Mouse (Mus musculus) hindbrain, embryonic 10.5 days (tissue): ENCODE results near the gene Sox6. TPM values are rescaled to one million over a fixed set of nuclear protein-coding genes. Genes with fewer than 3 reads are reported as not detected.

Source experiments
- DNase-seq: peaks from one replicate; pipeline ENCODE4 v3.0.0-alpha.2; 2017; ENCODE audit warnings: low spot score
- H3K27ac ChIP-seq: fragments of 300-500 bp; sonication (generic); 2 replicates; pipeline ENCODE4 v1.5.1; 2016; ENCODE audit warnings: mild to moderate bottlenecking, moderate library complexity
- H3K27me3 ChIP-seq: fragments of 300-500 bp; sonication (generic); 2 replicates; pipeline ENCODE4 v1.6.1; 2016; ENCODE audit warnings: mild to moderate bottlenecking; ENCODE audit not compliant: poor library complexity, insufficient read depth, severe bottlenecking
- H3K36me3 ChIP-seq: fragments of 300-500 bp; sonication (generic); 2 replicates; pipeline ENCODE4 v1.6.1; 2016; ENCODE audit warnings: mild to moderate bottlenecking, moderate library complexity
- H3K4me1 ChIP-seq: fragments of 300-500 bp; sonication (generic); replicated peaks from 2 replicates; pipeline ENCODE4 v1.6.1; 2016; ENCODE audit warnings: mild to moderate bottlenecking
- H3K4me3 ChIP-seq: fragments of 300-500 bp; sonication (generic); 2 replicates; pipeline ENCODE4 v1.5.1; 2016; ENCODE audit warnings: mild to moderate bottlenecking, moderate library complexity
- H3K9me3 ChIP-seq: fragments of 300-500 bp; sonication (generic); 2 replicates; pipeline ENCODE4 v1.6.1; 2016; ENCODE audit warnings: mild to moderate bottlenecking, moderate library complexity
- WGBS: fragments of 180-500 bp; shearing (Covaris S2); methylation state at CpG from one replicate; pipeline ENCODE4 v1.1.7; 2016; 5-methylcytosine and 5-hydroxymethylcytosine counted together
- polyA plus RNA-seq: library from polyadenylated mRNA; unstranded; fragments of >200 nt; fragmentation: Nextera tagmentation; extraction: Ambion mirVana; gene quantifications from 2 replicates; pipeline ENCODE4 v1.2.1, GENCODE M21; 2016

The Sox6 gene
- polyA plus RNA-seq, 1 experiment from 2014 or later = 22.5 TPM

DNA sequence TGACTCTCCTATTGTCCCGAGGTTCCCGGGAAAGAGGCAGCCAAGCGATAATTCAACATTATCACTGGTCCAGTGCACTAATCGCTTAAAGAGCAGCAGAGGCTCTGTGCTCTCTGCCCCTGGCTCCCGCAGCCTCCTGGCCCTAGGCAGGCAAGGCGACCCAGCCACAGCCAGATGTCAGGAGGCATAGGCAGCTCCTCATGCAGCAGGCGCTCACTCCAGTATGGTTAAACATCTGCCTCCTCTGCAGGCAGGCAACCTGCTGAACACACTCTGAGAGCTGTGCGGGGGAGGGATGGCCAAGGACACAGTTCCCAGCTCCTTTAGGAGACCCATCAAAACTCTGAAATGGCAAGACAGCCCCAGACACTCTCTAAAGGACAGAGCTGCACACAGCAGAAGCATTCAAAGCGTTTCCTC is 469.8 kb downstream of the Sox6 start:
- Histone ChIP-seq H3K4me3 (peak overlapping the region; percentile 36), H3K27me3 (0 out of 2 replicates have a peak, but pooled peaks cover 7% of the 10 kb centered on the region), H3K36me3 (no peaks in the 10 kb centered on the region), H3K9me3 (no peaks in the 10 kb centered on the region), H3K4me1 (peaks cover 41% of the 10 kb centered on the region), H3K27ac (peak overlapping the region; percentile 89)
- 14% methylated on average over 9 of the region's 9 CpGs for WGBS
- DNase-seq = peak; percentile 82

DNA sequence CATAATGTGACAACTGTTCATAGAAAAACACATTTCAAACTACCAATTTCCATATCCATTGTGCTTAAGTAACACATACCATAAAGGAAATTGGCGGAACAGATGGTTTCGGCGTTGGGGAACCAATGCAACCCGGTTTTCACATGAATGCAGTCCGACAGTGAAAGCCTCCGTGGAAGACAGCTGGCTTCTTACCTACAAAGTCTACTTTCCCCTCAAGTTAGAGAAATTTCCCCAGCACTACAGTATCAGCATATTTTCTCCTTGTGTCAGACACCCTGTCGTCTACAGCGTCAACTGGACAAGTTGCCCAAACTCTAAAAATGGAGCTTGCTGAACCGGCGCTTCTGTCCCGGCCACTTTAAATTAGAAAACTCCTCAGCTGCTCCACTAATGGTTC is 470.3 kb downstream of the Sox6 start:
- peak overlapping the region; percentile 89 for H3K27ac ChIP-seq
- peak overlapping the region; percentile 36 for H3K4me3 ChIP-seq
- DNase-seq = peak; percentile 49
- no peaks in the 10 kb centered on the region for H3K36me3 ChIP-seq
- 44% methylated on average over 11 of the region's 11 CpGs for WGBS
- H3K4me1 ChIP-seq = peaks cover 46% of the 10 kb centered on the region
- 0 out of 2 replicates have a peak, but pooled peaks cover 7% of the 10 kb centered on the region for H3K27me3 ChIP-seq
- H3K9me3 ChIP-seq = no peaks in the 10 kb centered on the region

DNA sequence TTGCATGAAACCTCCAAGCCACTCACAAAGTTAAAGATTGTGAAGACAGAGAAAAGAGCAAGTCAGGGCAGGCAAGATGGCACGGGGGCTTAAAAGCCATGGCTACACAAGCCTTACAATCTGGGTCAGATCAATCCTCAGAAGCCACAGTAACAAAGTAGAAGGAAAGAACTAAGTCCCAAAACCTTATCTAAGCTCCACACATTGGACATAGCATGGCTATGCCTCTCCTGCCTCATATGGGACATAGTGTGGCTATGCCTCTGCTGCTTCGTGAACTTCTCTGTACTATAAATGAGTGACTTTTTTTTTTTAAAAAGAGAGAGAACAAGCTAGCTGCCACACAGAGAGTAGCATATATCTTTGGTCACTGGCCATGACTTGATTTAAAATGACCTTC is 471.8 kb downstream of the Sox6 start:
- Histone ChIP-seq H3K36me3 (no peaks in the 10 kb centered on the region), H3K27ac (peak overlapping the region; percentile 89; the same call in 1 of the 2 replicates), H3K4me3 (no peak overlapping the region), H3K27me3 (peaks cover 12% of the 10 kb centered on the region; the same call in 1 of the 2 replicates), H3K9me3 (no peaks in the 10 kb centered on the region), H3K4me1 (peaks cover 52% of the 10 kb centered on the region)
- no peak for DNase-seq
- 92% methylated on average over 2 of the region's 2 CpGs for WGBS

DNA sequence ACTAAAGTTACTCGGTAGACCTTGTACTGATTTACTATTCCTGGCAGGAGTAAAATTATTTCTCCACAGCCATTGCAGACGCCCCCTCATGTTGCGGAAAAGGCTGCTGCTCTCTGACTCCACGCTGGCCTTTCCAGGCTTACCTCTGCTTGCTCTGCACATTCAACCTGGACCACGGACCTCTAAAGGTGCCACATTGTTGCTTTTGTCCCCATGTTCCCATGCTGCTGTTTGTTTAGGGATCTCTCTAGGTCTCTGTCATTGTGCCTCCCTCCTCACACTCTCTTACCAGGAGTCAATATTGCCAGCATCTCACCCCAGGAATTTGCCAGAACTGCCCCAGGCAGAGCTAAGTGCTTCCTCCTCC is 473.6 kb downstream of the Sox6 start:
- peak overlapping the region; percentile 79 for H3K27ac ChIP-seq
- H3K27me3 ChIP-seq = peaks cover 5% of the 10 kb centered on the region; the same call in 1 of the 2 replicates
- H3K36me3 ChIP-seq = no peaks in the 10 kb centered on the region
- WGBS = 65% methylated on average over 5 of the region's 5 CpGs
- H3K9me3 ChIP-seq = no peaks in the 10 kb centered on the region
- H3K4me3 ChIP-seq = no peak overlapping the region
- peaks cover 52% of the 10 kb centered on the region for H3K4me1 ChIP-seq
- DNase-seq = no peak

DNA sequence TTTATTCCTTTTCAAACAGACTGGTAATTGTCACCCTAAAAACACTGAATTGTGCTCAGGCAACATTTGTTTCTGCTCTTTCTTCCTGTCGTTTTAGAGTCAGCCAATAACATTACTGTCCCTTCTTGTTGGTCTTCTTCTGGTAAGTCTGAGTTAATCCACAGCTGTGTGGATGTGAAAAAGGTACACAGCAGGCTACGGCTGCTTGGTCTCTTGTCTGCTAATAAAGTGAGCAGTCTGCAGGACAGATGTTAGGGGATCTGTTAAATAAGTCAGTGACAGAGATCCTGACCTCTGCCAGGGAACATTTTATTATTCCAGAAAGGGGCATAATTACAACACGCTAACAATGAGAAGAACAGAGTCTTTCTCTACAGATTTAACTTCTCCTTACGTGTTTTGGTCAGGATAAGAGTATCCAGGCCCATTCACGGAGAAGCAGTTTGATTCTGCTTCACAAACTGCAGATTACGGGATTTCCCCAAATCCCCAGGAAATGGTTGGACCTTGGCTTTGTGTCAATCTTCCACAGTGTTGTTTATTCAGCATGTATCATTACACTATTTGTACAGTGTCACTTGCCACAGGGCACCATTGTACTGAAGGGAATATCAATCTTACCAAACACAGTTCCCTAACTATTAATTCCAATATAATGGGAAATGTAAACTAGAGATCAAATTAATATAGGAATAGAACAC is 474.1 kb downstream of the Sox6 start:
- Histone ChIP-seq H3K27ac (peak overlapping the region; percentile 79), H3K36me3 (no peaks in the 10 kb centered on the region), H3K4me3 (no peak overlapping the region), H3K4me1 (peaks cover 49% of the 10 kb centered on the region), H3K27me3 (peaks cover 5% of the 10 kb centered on the region; the same call in 1 of the 2 replicates), H3K9me3 (no peaks in the 10 kb centered on the region)
- WGBS = 26% methylated on average over 6 of the region's 6 CpGs
- no peak for DNase-seq

DNA sequence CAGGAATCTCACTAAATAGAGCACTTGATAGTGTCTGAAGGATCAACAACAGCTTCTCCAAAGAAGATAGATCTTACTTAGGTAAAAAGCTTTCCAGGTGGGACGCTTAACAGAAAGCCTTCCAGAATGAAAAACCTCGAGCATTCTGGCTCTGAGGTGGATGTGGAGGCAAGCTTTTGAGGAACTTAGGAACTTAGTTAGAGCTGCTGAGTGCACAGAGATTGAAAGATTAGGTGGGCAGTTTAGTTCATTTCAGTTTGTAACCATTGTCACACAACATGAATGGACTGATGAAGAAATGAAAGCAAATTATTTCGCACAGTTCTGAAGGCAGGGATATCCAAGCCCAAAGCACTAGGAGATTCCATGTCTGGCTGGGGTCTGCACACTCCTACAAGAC is 481.9 kb downstream of the Sox6 start:
- no peak overlapping the region for H3K4me3 ChIP-seq
- no peak for DNase-seq
- 89% methylated on average over 3 of the region's 3 CpGs for whole genome bisulfite sequencing
- no peak overlapping the region for H3K27ac ChIP-seq
- 0 out of 2 replicates have a peak, but pooled peaks cover 2% of the 10 kb centered on the region for H3K4me1 ChIP-seq
- H3K36me3 ChIP-seq = no peaks in the 10 kb centered on the region
- H3K27me3 ChIP-seq = no peaks in the 10 kb centered on the region
- no peaks in the 10 kb centered on the region for H3K9me3 ChIP-seq

DNA sequence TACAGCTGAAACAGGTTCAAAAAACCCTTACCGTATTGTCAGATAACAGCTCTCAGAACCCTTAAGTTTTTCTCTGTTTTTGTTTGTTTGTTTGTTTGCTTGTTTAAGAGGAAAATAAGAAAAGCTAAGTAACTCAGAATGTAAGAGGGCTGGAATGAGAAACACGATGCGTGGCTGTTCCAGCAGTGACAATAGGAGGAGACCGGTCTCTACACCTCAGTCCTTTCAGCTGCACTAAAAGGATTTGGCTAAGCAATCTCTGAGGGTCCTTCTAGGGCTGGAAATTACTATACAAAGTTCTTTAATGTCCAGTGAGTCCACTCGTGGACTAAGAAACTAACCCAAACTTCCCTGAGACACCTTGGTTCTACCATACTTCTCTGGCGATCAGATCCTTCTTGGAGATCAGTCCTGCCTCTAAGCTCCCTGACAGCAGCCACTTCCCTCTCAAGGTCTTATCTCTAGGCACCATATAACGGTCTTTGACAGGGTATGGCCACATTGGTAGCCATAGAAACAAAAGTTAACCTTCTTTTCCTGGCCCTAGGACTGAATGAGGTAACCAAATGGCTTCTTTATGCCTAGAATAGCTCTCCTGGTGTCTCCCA is 488.3 kb downstream of the Sox6 start:
- Histone ChIP-seq H3K4me3 (no peak overlapping the region), H3K9me3 (no peaks in the 10 kb centered on the region), H3K4me1 (no peaks in the 10 kb centered on the region), H3K27me3 (no peaks in the 10 kb centered on the region), H3K36me3 (no peaks in the 10 kb centered on the region), H3K27ac (no peak overlapping the region)
- 79% methylated on average over 7 of the region's 7 CpGs for WGBS
- DNase-seq = no peak

DNA sequence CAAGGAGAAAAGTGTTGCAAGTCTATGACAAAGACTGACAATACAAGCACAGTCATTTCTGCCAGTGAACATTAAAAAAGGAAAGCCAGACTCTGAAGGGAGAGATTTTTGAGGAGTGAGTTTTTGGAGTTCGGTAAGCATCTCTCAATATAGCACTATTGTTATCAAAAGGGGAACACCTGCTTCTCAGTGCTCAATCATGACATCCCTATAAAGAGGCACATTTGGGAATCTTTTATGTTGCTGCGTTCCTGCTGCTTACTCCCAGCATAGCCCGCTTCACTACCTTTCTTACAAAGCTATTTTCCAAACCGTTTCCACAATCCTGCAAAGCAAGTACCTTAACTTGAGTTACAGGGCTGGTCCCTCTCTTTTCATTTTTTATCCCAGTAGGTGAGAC is 488.9 kb downstream of the Sox6 start:
- Histone ChIP-seq H3K4me1 (no peaks in the 10 kb centered on the region), H3K36me3 (no peaks in the 10 kb centered on the region), H3K4me3 (no peak overlapping the region), H3K27ac (no peak overlapping the region), H3K27me3 (no peaks in the 10 kb centered on the region), H3K9me3 (no peaks in the 10 kb centered on the region)
- WGBS = 84% methylated on average over 4 of the region's 4 CpGs
- DNase-seq = no peak

DNA sequence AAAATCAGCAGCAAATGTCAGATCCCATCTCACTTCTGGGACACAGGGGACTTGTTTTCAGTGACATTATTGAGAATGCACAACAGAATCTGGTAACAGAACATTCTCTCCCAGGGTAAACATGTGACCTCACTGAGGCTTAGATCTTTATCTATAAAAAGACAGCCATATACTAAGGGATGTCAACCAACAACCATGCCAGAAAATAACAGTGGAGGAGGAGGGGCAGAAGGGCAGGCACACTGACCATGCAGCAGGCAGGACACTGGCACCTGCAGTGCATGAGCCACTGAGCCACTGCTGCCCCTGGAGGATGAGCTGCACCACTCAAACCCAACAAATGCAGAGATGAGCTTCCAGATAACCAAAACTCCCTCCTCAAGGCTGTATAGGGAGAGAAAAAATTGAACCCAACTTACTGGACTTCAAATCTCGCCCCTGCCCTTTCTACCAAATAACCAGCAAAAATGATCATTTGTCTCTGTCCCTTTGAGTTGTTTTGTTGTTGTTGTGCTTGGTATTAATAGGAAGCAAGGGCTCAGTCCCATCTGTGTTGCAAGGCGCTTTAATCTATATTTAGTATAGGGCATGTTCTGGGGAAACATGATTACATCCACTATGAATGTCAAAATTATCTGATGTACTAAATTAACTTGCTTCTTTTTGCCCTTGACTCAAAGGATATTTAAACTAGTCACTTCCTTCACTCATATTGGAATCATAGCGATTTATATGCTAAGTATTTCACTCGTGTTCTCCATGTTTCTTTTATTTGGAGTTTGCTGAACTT is 492.8 kb downstream of the Sox6 start:
- 94% methylated on average over 4 of the region's 4 CpGs for WGBS
- no peak overlapping the region for H3K4me3 ChIP-seq
- H3K4me1 ChIP-seq = peaks cover 4% of the 10 kb centered on the region
- no peaks in the 10 kb centered on the region for H3K36me3 ChIP-seq
- H3K9me3 ChIP-seq = no peaks in the 10 kb centered on the region
- no peaks in the 10 kb centered on the region for H3K27me3 ChIP-seq
- no peak overlapping the region for H3K27ac ChIP-seq
- no peak for DNase-seq

DNA sequence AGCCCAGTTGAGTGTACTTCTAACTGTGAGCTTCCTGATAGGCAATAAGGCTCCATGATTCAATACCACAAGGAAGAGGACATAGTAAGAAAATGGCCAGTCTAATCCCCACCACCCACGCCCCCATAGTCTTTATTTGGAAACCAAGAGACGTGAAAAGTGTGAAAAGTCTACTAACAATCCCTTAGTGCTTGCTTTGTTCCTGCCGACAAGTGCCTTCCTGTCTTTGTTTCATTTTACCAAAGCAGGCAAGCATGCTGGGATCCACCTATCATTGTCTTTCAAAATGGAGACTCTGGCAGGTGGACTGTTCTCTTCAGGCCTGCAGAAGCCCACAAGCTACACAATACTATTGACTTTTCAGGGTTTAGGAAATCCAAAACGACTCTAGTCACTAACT is 495.0 kb downstream of the Sox6 start:
- no peak for DNase-seq

DNA sequence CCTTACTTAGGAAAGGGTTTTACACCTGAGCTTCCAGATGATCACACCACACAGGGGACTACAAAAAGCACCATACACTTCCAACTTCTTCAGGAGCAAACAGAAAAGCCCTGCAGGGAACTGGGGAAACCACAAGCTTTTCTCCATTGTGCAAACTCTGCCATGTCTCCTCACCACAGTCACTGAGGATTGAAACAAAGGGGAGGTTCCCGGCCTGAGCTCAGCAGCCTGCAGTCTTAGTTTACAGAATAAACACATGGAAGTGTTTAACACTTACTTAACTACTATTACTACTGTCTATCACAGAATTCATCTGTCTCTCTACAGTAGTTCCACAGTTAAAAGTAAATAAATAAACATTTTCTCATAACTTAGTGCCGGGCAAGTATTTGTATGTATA is 498.3 kb downstream of the Sox6 start:
- 42% methylated on average over 2 of the region's 2 CpGs for WGBS
- DNase-seq = no peak
- Histone ChIP-seq H3K9me3 (no peaks in the 10 kb centered on the region), H3K36me3 (no peaks in the 10 kb centered on the region), H3K4me3 (no peak overlapping the region), H3K27ac (no peak overlapping the region), H3K4me1 (peaks cover 14% of the 10 kb centered on the region), H3K27me3 (no peaks in the 10 kb centered on the region)

More for the DNA sequence above, 495.0 kb downstream of the Sox6 start:
- no peak overlapping the region for H3K4me3 ChIP-seq
- no peaks in the 10 kb centered on the region for H3K27me3 ChIP-seq
- H3K27ac ChIP-seq = no peak overlapping the region
- peaks cover 14% of the 10 kb centered on the region for H3K4me1 ChIP-seq
- H3K36me3 ChIP-seq = no peaks in the 10 kb centered on the region
- H3K9me3 ChIP-seq = no peaks in the 10 kb centered on the region
- WGBS = 54% methylated on average over 4 of the region's 4 CpGs

DNA sequence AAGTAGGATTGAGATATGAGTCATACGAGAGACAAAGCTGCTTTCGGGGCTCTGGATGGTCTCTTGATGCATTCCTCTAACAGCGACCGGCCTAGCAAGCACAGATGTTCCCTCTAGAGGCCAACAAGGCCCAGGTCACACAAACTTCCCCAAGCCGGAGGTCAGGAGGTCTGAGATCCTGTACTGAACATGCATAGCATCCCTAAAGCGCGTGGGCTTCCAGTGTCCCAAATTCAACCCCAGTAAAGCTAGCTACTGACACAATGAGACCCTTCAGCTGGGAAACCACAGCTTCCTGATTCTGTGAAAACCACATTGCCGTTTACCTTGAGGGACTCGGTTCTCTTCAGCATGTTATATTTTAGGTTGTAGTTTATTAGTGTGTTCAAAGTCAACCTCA is 499.6 kb downstream of the Sox6 start:
- Histone ChIP-seq H3K4me1 (peaks cover 14% of the 10 kb centered on the region), H3K27ac (no peak overlapping the region), H3K27me3 (no peaks in the 10 kb centered on the region), H3K36me3 (no peaks in the 10 kb centered on the region), H3K4me3 (no peak overlapping the region), H3K9me3 (no peaks in the 10 kb centered on the region)
- 63% methylated on average over 9 of the region's 9 CpGs for WGBS
- no peak for DNase-seq

DNA sequence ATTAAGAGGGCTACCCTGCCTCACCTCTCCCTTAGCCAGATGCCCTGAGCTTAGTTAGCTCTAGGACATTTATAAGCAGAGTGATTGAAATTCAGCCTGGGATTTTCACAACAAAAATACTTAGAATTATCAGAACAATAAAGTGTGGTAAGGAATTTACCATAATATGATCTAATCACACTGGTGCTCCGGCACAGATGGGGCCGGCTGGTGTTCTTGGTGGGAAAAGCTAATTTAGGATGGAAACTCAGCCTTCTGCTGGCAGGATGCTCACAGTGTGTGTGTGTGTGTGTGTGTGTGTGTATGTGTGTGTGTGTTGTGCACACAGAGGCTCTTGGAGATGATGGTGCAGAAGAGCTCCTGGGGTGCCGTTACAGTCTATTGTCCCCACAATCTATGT is 501.0 kb downstream of the Sox6 start:
- Histone ChIP-seq H3K27me3 (no peaks in the 10 kb centered on the region), H3K9me3 (no peaks in the 10 kb centered on the region), H3K36me3 (no peaks in the 10 kb centered on the region), H3K4me3 (no peak overlapping the region), H3K4me1 (peaks cover 14% of the 10 kb centered on the region), H3K27ac (no peak overlapping the region)
- no peak for DNase-seq
- 94% methylated on average over 3 of the region's 3 CpGs for WGBS
